Mouse (Mus musculus) lung, postnatal 0 days (tissue): ENCODE results near the gene Gucy2e.

ENCODE experiments used
- CTCF ChIP-seq: IDR thresholded peaks from 2 replicates; pipeline ENCODE4 v1.5.1; 2016; ENCODE audit warnings: antibody characterized with exemption, mild to moderate bottlenecking
- EP300 ChIP-seq: IDR thresholded peaks from 2 replicates; pipeline ENCODE4 v1.6.1; 2016; ENCODE audit warnings: antibody characterized with exemption, mild to moderate bottlenecking, control low read depth

GRCm38 (mm10) chr11:69249131-69249530 lies 12.3 kb upstream of the Gucy2e start:
- TF ChIP-seq CTCF (no peak), EP300 (no peak)
